Mouse (Mus musculus): ENCODE measurements at regions not wholly inside any gene's neighbourhood (a gene's known extent, or its start where the extent isn't known, plus 50 kb on each side); places are given as distances from the start of the nearest gene placed in this dataset.

- H3K4me2 ChIP-seq (ENCODE audit: low read depth, low read length): no peak overlapping the region
- H3K4me3 ChIP-seq (ENCODE audit: low read length): no peak overlapping the region
- no peaks in the 10 kb centered on the region for H3K4me1 ChIP-seq (ENCODE audit: control insufficient read depth, insufficient read depth, low read length)
- no peak overlapping the region for H3K27ac ChIP-seq (ENCODE audit: low read length)
- H3K9me3 ChIP-seq (ENCODE audit: control insufficient read depth, low read length): no peaks in the 10 kb centered on the region
- ATAC-seq: no peak
- H3K27me3 ChIP-seq (replicated peaks; ENCODE audit: control insufficient read depth, insufficient read depth, low read length): no peaks in the 10 kb centered on the region
- 77% methylated on average over 4 of the region's 4 CpGs for WGBS
- no peaks in the 10 kb centered on the region for H3K36me3 ChIP-seq (ENCODE audit: control insufficient read depth, insufficient read depth, low read length)
- no peak overlapping the region for H3K9ac ChIP-seq (ENCODE audit: low read depth, low read length)
Measured at GRCm38 (mm10) chr14:29817548-29817947, 95.9 kb upstream of the Cacna2d3 start.

- Histone ChIP-seq H3K9me3 (ENCODE audit: control insufficient read depth, low read length) (no peaks in the 10 kb centered on the region), H3K4me1 (ENCODE audit: control insufficient read depth, insufficient read depth, low read length) (no peaks in the 10 kb centered on the region), H3K4me3 (ENCODE audit: low read length) (no peak overlapping the region), H3K9ac (ENCODE audit: low read depth, low read length) (no peak overlapping the region), H3K27ac (ENCODE audit: low read length) (no peak overlapping the region), H3K4me2 (ENCODE audit: low read depth, low read length) (no peak overlapping the region), H3K27me3 (replicated peaks; ENCODE audit: control insufficient read depth, insufficient read depth, low read length) (no peaks in the 10 kb centered on the region), H3K36me3 (ENCODE audit: control insufficient read depth, insufficient read depth, low read length) (no peaks in the 10 kb centered on the region)
- WGBS: 91% methylated on average over 7 of the region's 7 CpGs
- ATAC-seq: no peak
Measured at GRCm38 (mm10) chr14:29818251-29818650, 96.6 kb upstream of the Cacna2d3 start.

- Histone ChIP-seq H3K4me3 (ENCODE audit: low read length) (no peak overlapping the region), H3K4me2 (ENCODE audit: low read depth, low read length) (no peak overlapping the region), H3K27ac (ENCODE audit: low read length) (no peak overlapping the region), H3K36me3 (ENCODE audit: control insufficient read depth, insufficient read depth, low read length) (no peaks in the 10 kb centered on the region), H3K4me1 (ENCODE audit: control insufficient read depth, insufficient read depth, low read length) (no peaks in the 10 kb centered on the region), H3K9me3 (ENCODE audit: control insufficient read depth, low read length) (no peaks in the 10 kb centered on the region), H3K27me3 (replicated peaks; ENCODE audit: control insufficient read depth, insufficient read depth, low read length) (no peaks in the 10 kb centered on the region), H3K9ac (ENCODE audit: low read depth, low read length) (no peak overlapping the region)
- no peak for ATAC-seq
- 89% methylated on average over 2 of the region's 2 CpGs for WGBS
Measured at GRCm38 (mm10) chr14:29818751-29819150, 97.1 kb upstream of the Cacna2d3 start.

- Histone ChIP-seq H3K27ac (ENCODE audit: low read length) (no peak overlapping the region), H3K27me3 (replicated peaks; ENCODE audit: control insufficient read depth, insufficient read depth, low read length) (no peaks in the 10 kb centered on the region), H3K36me3 (ENCODE audit: control insufficient read depth, insufficient read depth, low read length) (no peaks in the 10 kb centered on the region), H3K4me1 (ENCODE audit: control insufficient read depth, insufficient read depth, low read length) (no peaks in the 10 kb centered on the region), H3K4me2 (ENCODE audit: low read depth, low read length) (no peak overlapping the region), H3K4me3 (ENCODE audit: low read length) (no peak overlapping the region), H3K9ac (ENCODE audit: low read depth, low read length) (no peak overlapping the region), H3K9me3 (ENCODE audit: control insufficient read depth, low read length) (no peaks in the 10 kb centered on the region)
- WGBS: 76% methylated on average over 1 of the region's 1 CpGs
- ATAC-seq: no peak
Measured at GRCm38 (mm10) chr14:29837063-29837462, 115.4 kb upstream of the Cacna2d3 start.

GRCm38 (mm10) chr14:29839576-29839975 is 117.9 kb upstream of the Cacna2d3 start:
- H3K27ac ChIP-seq (ENCODE audit: low read length): no peak overlapping the region
- no peak overlapping the region for H3K9ac ChIP-seq (ENCODE audit: low read depth, low read length)
- H3K4me2 ChIP-seq (ENCODE audit: low read depth, low read length): no peak overlapping the region
- no peaks in the 10 kb centered on the region for H3K9me3 ChIP-seq (ENCODE audit: control insufficient read depth, low read length)
- no peak overlapping the region for H3K4me3 ChIP-seq (ENCODE audit: low read length)
- no peaks in the 10 kb centered on the region for H3K4me1 ChIP-seq (ENCODE audit: control insufficient read depth, insufficient read depth, low read length)
- no peak for ATAC-seq
- WGBS: 91% methylated on average over 3 of the region's 3 CpGs
- no peaks in the 10 kb centered on the region for H3K27me3 ChIP-seq (replicated peaks; ENCODE audit: control insufficient read depth, insufficient read depth, low read length)
- H3K36me3 ChIP-seq (ENCODE audit: control insufficient read depth, insufficient read depth, low read length): no peaks in the 10 kb centered on the region

- WGBS: 82% methylated on average over 7 of the region's 7 CpGs
- ATAC-seq: no peak
- H3K9me3 ChIP-seq (ENCODE audit: control insufficient read depth, low read length): no peaks in the 10 kb centered on the region
- H3K4me1 ChIP-seq (ENCODE audit: control insufficient read depth, insufficient read depth, low read length): no peaks in the 10 kb centered on the region
- H3K36me3 ChIP-seq (ENCODE audit: control insufficient read depth, insufficient read depth, low read length): no peaks in the 10 kb centered on the region
- H3K4me3 ChIP-seq (ENCODE audit: low read length): no peak overlapping the region
- H3K27me3 ChIP-seq (replicated peaks; ENCODE audit: control insufficient read depth, insufficient read depth, low read length): no peaks in the 10 kb centered on the region
- no peak overlapping the region for H3K9ac ChIP-seq (ENCODE audit: low read depth, low read length)
- no peak overlapping the region for H3K4me2 ChIP-seq (ENCODE audit: low read depth, low read length)
- H3K27ac ChIP-seq (ENCODE audit: low read length): no peak overlapping the region
Measured at GRCm38 (mm10) chr14:29841361-29842117, 119.9 kb upstream of the Cacna2d3 start.

- Histone ChIP-seq H3K4me1 (ENCODE audit: control insufficient read depth, insufficient read depth, low read length) (no peaks in the 10 kb centered on the region), H3K9ac (ENCODE audit: low read depth, low read length) (no peak overlapping the region), H3K27me3 (replicated peaks; ENCODE audit: control insufficient read depth, insufficient read depth, low read length) (no peaks in the 10 kb centered on the region), H3K4me2 (ENCODE audit: low read depth, low read length) (no peak overlapping the region), H3K36me3 (ENCODE audit: control insufficient read depth, insufficient read depth, low read length) (no peaks in the 10 kb centered on the region), H3K9me3 (ENCODE audit: control insufficient read depth, low read length) (no peaks in the 10 kb centered on the region), H3K27ac (ENCODE audit: low read length) (no peak overlapping the region), H3K4me3 (ENCODE audit: low read length) (no peak overlapping the region)
- 86% methylated on average over 7 of the region's 7 CpGs for WGBS
- no peak for ATAC-seq
Measured at GRCm38 (mm10) chr14:29847661-29848060, 120.4 kb upstream of the Selenok start.

- Histone ChIP-seq H3K36me3 (ENCODE audit: control insufficient read depth, insufficient read depth, low read length) (no peaks in the 10 kb centered on the region), H3K27me3 (replicated peaks; ENCODE audit: control insufficient read depth, insufficient read depth, low read length) (0 out of 2 replicates have a peak, but pooled peaks cover 3% of the 10 kb centered on the region), H3K4me1 (ENCODE audit: control insufficient read depth, insufficient read depth, low read length) (no peaks in the 10 kb centered on the region), H3K9ac (ENCODE audit: low read depth, low read length) (no peak overlapping the region), H3K4me2 (ENCODE audit: low read depth, low read length) (no peak overlapping the region), H3K27ac (ENCODE audit: low read length) (no peak overlapping the region), H3K9me3 (ENCODE audit: control insufficient read depth, low read length) (no peaks in the 10 kb centered on the region), H3K4me3 (ENCODE audit: low read length) (no peak overlapping the region)
- WGBS: 74% methylated on average over 5 of the region's 5 CpGs
- ATAC-seq: no peak
Measured at GRCm38 (mm10) chr14:29851286-29851685, 116.8 kb upstream of the Selenok start.

GRCm38 (mm10) chr14:29851956-29852725 is 116.0 kb upstream of the Selenok start:
- Histone ChIP-seq H3K27ac (ENCODE audit: low read length) (no peak overlapping the region), H3K4me1 (ENCODE audit: control insufficient read depth, insufficient read depth, low read length) (no peaks in the 10 kb centered on the region), H3K4me3 (ENCODE audit: low read length) (no peak overlapping the region), H3K9ac (ENCODE audit: low read depth, low read length) (no peak overlapping the region), H3K27me3 (replicated peaks; ENCODE audit: control insufficient read depth, insufficient read depth, low read length) (0 out of 2 replicates have a peak, but pooled peaks cover 3% of the 10 kb centered on the region), H3K4me2 (ENCODE audit: low read depth, low read length) (no peak overlapping the region), H3K9me3 (ENCODE audit: control insufficient read depth, low read length) (no peaks in the 10 kb centered on the region), H3K36me3 (ENCODE audit: control insufficient read depth, insufficient read depth, low read length) (no peaks in the 10 kb centered on the region)
- WGBS: 72% methylated on average over 11 of the region's 11 CpGs
- no peak for ATAC-seq
